Mouse (Mus musculus): ENCODE measurements around the gene Ugcg. TPM values are rescaled to one million over a fixed set of nuclear protein-coding genes. Genes with fewer than 3 reads are reported as not detected.

Gene Ugcg
- polyA plus RNA-seq, 1 experiment = 24.0 TPM

DNA sequence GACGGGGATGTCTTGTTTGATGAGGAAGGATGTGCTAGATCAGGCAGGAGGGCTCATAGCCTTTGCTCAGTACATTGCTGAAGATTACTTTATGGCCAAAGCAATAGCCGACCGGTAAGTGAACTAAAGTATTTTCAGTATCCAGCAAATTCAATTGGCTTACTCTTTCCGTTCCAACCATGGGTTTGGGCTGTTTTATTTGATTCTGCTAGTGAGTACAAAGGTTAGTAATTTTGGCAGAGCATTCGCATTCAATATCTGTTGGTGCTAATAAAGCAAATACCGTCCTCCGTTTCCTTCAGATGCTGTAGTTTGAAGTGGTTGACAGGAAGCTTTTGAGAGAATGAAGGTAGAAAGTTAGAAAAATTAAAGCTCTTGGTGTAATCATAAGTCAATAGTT, 28.0 kb downstream of the Ugcg start:
- Histone ChIP-seq H3K36me3 (ENCODE audit: control insufficient read depth, insufficient read depth) (peaks cover 72% of the 10 kb centered on the region), H3K4me2 (ENCODE audit: low read depth) (no peak overlapping the region), H3ac (ENCODE audit: control insufficient read depth, insufficient read length) (no peak overlapping the region), H3K79me2 (ENCODE audit: control insufficient read depth, insufficient read depth) (peaks cover 54% of the 10 kb centered on the region), H3K27me3 (ENCODE audit: control insufficient read depth, insufficient read depth, insufficient read length) (no peaks in the 10 kb centered on the region), H3K4me3 (no peak overlapping the region)
- TF ChIP-seq USF1 (IDR thresholded peaks at IDR 0.05; ENCODE audit: low read depth) = no peak
- no peak for TF ChIP-seq SRF (IDR thresholded peaks at IDR 0.05; ENCODE audit: control insufficient read depth, insufficient read length, low read depth)

DNA sequence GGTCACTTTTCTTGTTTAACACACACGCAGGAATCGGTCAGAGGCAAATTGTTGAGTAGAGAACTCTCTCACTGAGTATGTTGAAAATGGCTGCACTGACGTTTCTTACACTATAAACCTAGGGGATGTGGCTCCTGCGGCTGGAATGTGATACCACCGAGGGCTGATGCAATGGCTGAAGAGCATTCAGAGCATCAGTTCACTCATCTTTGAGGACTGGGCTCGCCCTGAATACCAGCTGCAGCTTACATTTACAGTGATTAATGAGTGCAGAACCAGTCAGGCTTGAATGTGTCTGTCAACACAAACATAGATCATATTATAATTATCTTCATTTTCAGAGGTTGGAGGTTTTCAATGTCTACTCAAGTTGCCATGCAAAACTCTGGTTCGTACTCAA, 29.1 kb downstream of the Ugcg start:
- Histone ChIP-seq H3K27me3 (ENCODE audit: control insufficient read depth, insufficient read depth, insufficient read length) (no peaks in the 10 kb centered on the region), H3K4me3 (no peak overlapping the region), H3K36me3 (ENCODE audit: control insufficient read depth, insufficient read depth) (peaks cover 75% of the 10 kb centered on the region), H3K79me2 (ENCODE audit: control insufficient read depth, insufficient read depth) (peaks cover 45% of the 10 kb centered on the region), H3K4me2 (ENCODE audit: low read depth) (no peak overlapping the region), H3ac (ENCODE audit: control insufficient read depth, insufficient read length) (no peak overlapping the region)
- TF ChIP-seq MYOG (IDR thresholded peaks at IDR 0.05; ENCODE audit: control insufficient read depth in 1 of 3, insufficient read depth in 1 of 3, insufficient read length in 2 of 3, low read depth in 2 of 3) = peak in 1 of 3 experiments; percentile 45
- no peak for TF ChIP-seq POLR2A (IDR thresholded peaks at IDR 0.05; ENCODE audit: insufficient read length, low read depth)
- TF ChIP-seq USF1 (IDR thresholded peaks at IDR 0.05; ENCODE audit: low read depth) = no peak
- peak; percentile 81; the same call in 1 of the 2 replicates for TF ChIP-seq CEBPB (IDR thresholded peaks at IDR 0.05; ENCODE audit: insufficient read depth, poor library complexity, severe bottlenecking)
- TF ChIP-seq MYOD1 (IDR thresholded peaks at IDR 0.05; ENCODE audit: control insufficient read depth in 1 of 3, insufficient read length in 2 of 3, low read depth in 2 of 3) = peak in 2 of 3 experiments; percentile 31 to 68
- no peak for TF ChIP-seq TCF12 (IDR thresholded peaks at IDR 0.05; ENCODE audit: insufficient read depth, poor library complexity, severe bottlenecking)

DNA sequence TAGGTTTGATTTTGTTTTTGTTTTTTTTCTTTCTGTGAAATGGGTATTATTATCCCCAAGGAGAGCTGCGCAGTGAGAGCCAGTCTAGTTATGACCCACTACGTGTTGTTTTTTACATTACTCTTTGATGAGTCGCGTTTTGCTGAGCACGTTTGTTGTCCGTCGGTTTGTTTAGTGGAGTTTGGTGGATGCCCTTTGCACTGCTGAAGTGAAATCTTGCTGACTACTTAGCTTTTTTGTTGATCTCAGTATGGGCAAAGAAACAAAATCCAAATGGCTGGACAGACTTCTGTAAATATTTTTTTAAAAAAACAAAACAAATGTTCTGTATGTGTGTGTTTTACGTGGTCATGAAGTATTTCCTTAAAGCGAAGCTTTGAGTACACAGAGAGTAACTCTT, 33.2 kb downstream of the Ugcg start:
- peaks cover 17% of the 10 kb centered on the region for H3K79me2 ChIP-seq (ENCODE audit: control insufficient read depth, insufficient read depth)
- H3ac ChIP-seq (ENCODE audit: control insufficient read depth, insufficient read length) = no peak overlapping the region
- no peak overlapping the region for H3K4me2 ChIP-seq (ENCODE audit: low read depth)
- peaks cover 60% of the 10 kb centered on the region for H3K36me3 ChIP-seq (ENCODE audit: control insufficient read depth, insufficient read depth)
- no peak for TF ChIP-seq USF1 (IDR thresholded peaks at IDR 0.05; ENCODE audit: low read depth)
- no peak for TF ChIP-seq POLR2AphosphoS2 (IDR thresholded peaks at IDR 0.05; ENCODE audit: insufficient read length, low read depth)
- TF ChIP-seq POLR2A (IDR thresholded peaks at IDR 0.05; ENCODE audit: insufficient read length, low read depth) = no peak
- no peak for TF ChIP-seq REST (IDR thresholded peaks at IDR 0.05; ENCODE audit: insufficient read depth, insufficient read length)
- no peak for TF ChIP-seq CEBPB (IDR thresholded peaks at IDR 0.05; ENCODE audit: insufficient read depth, poor library complexity, severe bottlenecking)
- H3K27me3 ChIP-seq (ENCODE audit: control insufficient read depth, insufficient read depth, insufficient read length) = no peaks in the 10 kb centered on the region
- H3K4me3 ChIP-seq = no peak overlapping the region

DNA sequence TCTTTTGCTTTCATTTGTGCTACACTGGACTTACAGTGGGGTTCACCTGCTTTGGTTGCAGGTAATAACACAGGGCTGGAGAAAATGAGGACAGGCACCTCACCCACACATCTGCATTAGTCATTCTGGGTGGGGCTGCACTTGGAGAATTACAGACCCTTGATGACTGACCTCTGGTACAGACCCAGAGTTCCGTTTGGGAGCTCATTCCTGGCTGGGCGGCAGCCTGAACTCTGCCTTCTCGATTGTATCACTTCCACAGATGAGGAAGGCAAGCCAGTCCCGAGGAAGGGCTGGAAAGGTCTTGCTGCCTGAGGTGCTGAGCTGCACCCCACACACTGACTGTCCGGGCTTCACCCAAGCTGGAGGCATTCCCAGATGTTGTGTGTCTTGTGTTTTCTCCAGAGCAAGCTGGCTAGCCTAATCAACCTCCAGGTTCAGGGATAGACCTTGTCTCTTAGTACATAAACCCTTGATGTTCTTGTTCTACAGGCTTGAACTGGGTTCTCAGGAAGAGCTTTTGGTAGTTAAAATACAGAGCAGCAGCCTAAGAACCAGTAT, 34.1 kb downstream of the Ugcg start:
- Histone ChIP-seq H3ac (ENCODE audit: control insufficient read depth, insufficient read length) (no peak overlapping the region), H3K4me2 (ENCODE audit: low read depth) (peak overlapping the region; percentile 25), H3K36me3 (ENCODE audit: control insufficient read depth, insufficient read depth) (peaks cover 59% of the 10 kb centered on the region), H3K27me3 (ENCODE audit: control insufficient read depth, insufficient read depth, insufficient read length) (no peaks in the 10 kb centered on the region), H3K4me3 (no peak overlapping the region), H3K79me2 (ENCODE audit: control insufficient read depth, insufficient read depth) (peaks cover 17% of the 10 kb centered on the region)
- TF ChIP-seq POLR2AphosphoS2 (IDR thresholded peaks at IDR 0.05; ENCODE audit: insufficient read length, low read depth) (peak; percentile 51), USF1 (IDR thresholded peaks at IDR 0.05; ENCODE audit: low read depth) (no peak), MYOG (IDR thresholded peaks at IDR 0.05; ENCODE audit: control insufficient read depth in 1 of 3, insufficient read depth in 1 of 3, insufficient read length in 2 of 3, low read depth in 2 of 3) (no peak), TCF3 (IDR thresholded peaks at IDR 0.05; ENCODE audit: insufficient read length, low read depth) (no peak), REST (IDR thresholded peaks at IDR 0.05; ENCODE audit: insufficient read depth, insufficient read length) (no peak), MAX (IDR thresholded peaks at IDR 0.05; ENCODE audit: low read depth) (no peak), POLR2A (IDR thresholded peaks at IDR 0.05; ENCODE audit: insufficient read length, low read depth) (peak; percentile 30), SRF (IDR thresholded peaks at IDR 0.05; ENCODE audit: control insufficient read depth, insufficient read length, low read depth) (no peak), E2F4 (IDR thresholded peaks at IDR 0.05; ENCODE audit: insufficient read depth) (no peak), CEBPB (IDR thresholded peaks at IDR 0.05; ENCODE audit: insufficient read depth, poor library complexity, severe bottlenecking) (no peak), MYOD1 (IDR thresholded peaks at IDR 0.05; ENCODE audit: control insufficient read depth in 1 of 3, insufficient read length in 2 of 3, low read depth in 2 of 3) (no peak), TCF12 (IDR thresholded peaks at IDR 0.05; ENCODE audit: insufficient read depth, poor library complexity, severe bottlenecking) (no peak)

DNA sequence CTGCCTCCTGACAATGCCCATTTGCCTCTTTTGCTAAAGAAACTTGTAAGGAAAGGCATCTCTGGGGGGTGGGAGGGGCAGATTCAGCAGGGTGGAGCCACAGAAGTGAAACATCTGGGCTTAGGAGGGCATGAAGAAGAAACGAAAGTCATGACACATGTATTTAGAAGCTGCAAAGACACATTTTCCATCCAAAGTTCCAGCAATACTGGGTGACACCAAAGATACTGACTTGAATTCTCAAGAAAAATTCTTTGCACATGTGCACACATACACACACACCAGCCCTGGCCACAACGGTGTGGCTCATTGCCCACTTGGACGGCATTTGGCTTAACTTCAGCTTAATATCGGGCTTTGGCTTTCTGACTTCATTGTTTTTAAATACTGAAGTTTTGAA, 35.8 kb downstream of the Ugcg start:
- no peak overlapping the region for H3K4me3 ChIP-seq
- peaks cover 8% of the 10 kb centered on the region for H3K79me2 ChIP-seq (ENCODE audit: control insufficient read depth, insufficient read depth)
- no peak overlapping the region for H3ac ChIP-seq (ENCODE audit: control insufficient read depth, insufficient read length)
- peaks cover 47% of the 10 kb centered on the region for H3K36me3 ChIP-seq (ENCODE audit: control insufficient read depth, insufficient read depth)
- H3K27me3 ChIP-seq (ENCODE audit: control insufficient read depth, insufficient read depth, insufficient read length) = no peaks in the 10 kb centered on the region
- peak in 1 of 3 experiments; percentile 20 for TF ChIP-seq MYOD1 (IDR thresholded peaks at IDR 0.05; ENCODE audit: control insufficient read depth in 1 of 3, insufficient read length in 2 of 3, low read depth in 2 of 3)
- TF ChIP-seq SRF (IDR thresholded peaks at IDR 0.05; ENCODE audit: control insufficient read depth, insufficient read length, low read depth) = no peak
- TF ChIP-seq POLR2A (IDR thresholded peaks at IDR 0.05; ENCODE audit: insufficient read length, low read depth) = no peak
- TF ChIP-seq CEBPB (IDR thresholded peaks at IDR 0.05; ENCODE audit: insufficient read depth, poor library complexity, severe bottlenecking) = no peak
- TF ChIP-seq REST (IDR thresholded peaks at IDR 0.05; ENCODE audit: insufficient read depth, insufficient read length) = no peak
- no peak for TF ChIP-seq USF1 (IDR thresholded peaks at IDR 0.05; ENCODE audit: low read depth)
- TF ChIP-seq TCF12 (IDR thresholded peaks at IDR 0.05; ENCODE audit: insufficient read depth, poor library complexity, severe bottlenecking) = no peak
- peak; percentile 80 for TF ChIP-seq POLR2AphosphoS2 (IDR thresholded peaks at IDR 0.05; ENCODE audit: insufficient read length, low read depth)
- TF ChIP-seq E2F4 (IDR thresholded peaks at IDR 0.05; ENCODE audit: insufficient read depth) = no peak
- TF ChIP-seq TCF3 (IDR thresholded peaks at IDR 0.05; ENCODE audit: insufficient read length, low read depth) = no peak
- TF ChIP-seq MAX (IDR thresholded peaks at IDR 0.05; ENCODE audit: low read depth) = no peak
- peak in 1 of 3 experiments; percentile 31 for TF ChIP-seq MYOG (IDR thresholded peaks at IDR 0.05; ENCODE audit: control insufficient read depth in 1 of 3, insufficient read depth in 1 of 3, insufficient read length in 2 of 3, low read depth in 2 of 3)
- H3K4me2 ChIP-seq (ENCODE audit: low read depth) = peak overlapping the region; percentile 51

Data from myocyte (in vitro differentiated cells).